Mouse (Mus musculus) embryonic facial prominence, embryonic 11.5 days (tissue): ENCODE results near the gene Mcm7. TPM values are rescaled to one million over a fixed set of nuclear protein-coding genes. Genes with fewer than 3 reads are reported as not detected.

Source experiments
- ATAC-seq: fragments of 200-750 bp; cut with Nextera tagmentation; replicated peaks from 2 replicates; pipeline ENCODE4 v1.8.0; 2017; ENCODE audit warnings: low read depth; ENCODE audit not compliant: insufficient number of reproducible peaks, low FRiP score, low TSS enrichment
- DNase-seq: peaks from one replicate; pipeline ENCODE4 v3.0.0-alpha.2; 2015; ENCODE audit warnings: low spot score
- H3K27ac ChIP-seq: fragments of 300-500 bp; sonication (generic); replicated peaks from 2 replicates; pipeline ENCODE4 v1.5.1; 2014; ENCODE audit warnings: mild to moderate bottlenecking, low read depth, low read length, control low read depth
- H3K27me3 ChIP-seq: fragments of 300-500 bp; sonication (generic); 2 replicates; pipeline ENCODE4 v1.6.1; 2014; ENCODE audit warnings: mild to moderate bottlenecking, low read length, moderate library complexity, mixed read lengths; ENCODE audit not compliant: control insufficient read depth, insufficient read depth
- H3K36me3 ChIP-seq: fragments of 300-500 bp; sonication (generic); replicated peaks from 2 replicates; pipeline ENCODE4 v1.6.1; 2014; ENCODE audit warnings: low read depth, mild to moderate bottlenecking, low read length, moderate library complexity, mixed read lengths; ENCODE audit not compliant: control insufficient read depth, insufficient read depth
- H3K4me1 ChIP-seq: fragments of 300-500 bp; sonication (generic); 2 replicates; pipeline ENCODE4 v1.6.1; 2014; ENCODE audit warnings: low read length, mixed read lengths; ENCODE audit not compliant: control insufficient read depth, insufficient read depth
- H3K4me2 ChIP-seq: fragments of 300-500 bp; sonication (generic); 2 replicates; pipeline ENCODE4 v1.6.1; 2014; ENCODE audit warnings: low read depth, mild to moderate bottlenecking, control low read depth, low read length, moderate library complexity
- H3K4me3 ChIP-seq: fragments of 300-500 bp; sonication (generic); 2 replicates; pipeline ENCODE4 v1.5.1; 2014; ENCODE audit warnings: low read depth, low read length, control low read depth
- H3K9ac ChIP-seq: fragments of 300-500 bp; sonication (generic); replicated peaks from 2 replicates; pipeline ENCODE4 v1.6.1; 2014; ENCODE audit warnings: mild to moderate bottlenecking, control low read depth, low read length
- H3K9me3 ChIP-seq: fragments of 300-500 bp; sonication (generic); replicated peaks from 2 replicates; pipeline ENCODE4 v1.6.1; 2016; ENCODE audit warnings: mild to moderate bottlenecking, low read length, inconsistent platforms, mixed read lengths; ENCODE audit not compliant: control insufficient read depth
- WGBS: fragments of 180-500 bp; shearing (Covaris S2); extraction: QIAGEN DNeasy Blood & Tissue Kit; methylation state at CpG from one replicate; pipeline ENCODE4 v1.1.7; 2014; 5-methylcytosine and 5-hydroxymethylcytosine counted together
- polyA plus RNA-seq: library from polyadenylated mRNA; unstranded; fragments of >200 nt; fragmentation: Nextera tagmentation; extraction: Ambion mirVana; gene quantifications from 2 replicates; pipeline ENCODE4 v1.2.1, GENCODE M21; 2014

The Mcm7 gene
- polyA plus RNA-seq, 1 experiment from 2014 or later: 307 TPM

DNA sequence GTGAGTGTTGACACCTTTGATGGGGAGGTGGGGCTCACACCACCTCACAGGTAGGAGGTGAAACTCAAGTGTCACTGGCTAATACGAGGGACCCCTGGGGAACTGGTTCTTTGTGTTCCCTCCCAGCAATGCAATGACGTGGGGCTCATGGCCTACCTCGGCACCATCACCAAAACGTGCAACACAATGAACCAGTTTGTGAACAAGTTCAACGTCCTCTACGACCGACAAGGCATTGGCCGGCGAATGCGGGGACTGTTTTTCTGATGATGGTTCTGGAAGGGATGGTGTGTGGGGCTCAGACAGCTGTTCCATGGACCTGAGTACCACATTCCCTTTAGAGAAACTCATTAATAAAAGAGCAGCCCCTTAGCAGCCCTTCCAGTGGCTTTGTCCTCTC, 8.6 kb downstream of the Mcm7 start:
- H3K36me3 ChIP-seq: peaks cover 27% of the 10 kb centered on the region

DNA sequence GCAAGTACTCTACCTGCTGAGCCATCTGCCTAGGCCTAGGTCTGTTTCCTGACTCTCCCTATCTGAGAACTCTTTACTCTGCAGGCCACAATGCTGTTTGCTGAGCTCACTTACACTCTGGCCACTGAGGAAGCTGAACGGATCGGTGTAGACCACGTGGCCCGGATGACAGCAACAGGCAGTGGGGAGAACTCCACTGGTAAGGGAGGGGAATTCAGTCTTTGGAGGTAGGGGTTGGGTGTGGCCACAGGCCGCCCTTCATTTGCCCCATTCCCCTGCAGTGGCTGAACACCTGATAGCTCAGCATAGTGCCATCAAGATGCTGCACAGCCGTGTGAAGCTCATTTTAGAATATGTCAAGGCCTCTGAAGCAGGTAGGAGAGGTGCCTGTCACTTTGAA, 9.2 kb downstream of the Mcm7 start:
- H3K27ac ChIP-seq: no peak overlapping the region
- H3K9ac ChIP-seq: no peak overlapping the region
- H3K4me1 ChIP-seq: no peaks in the 10 kb centered on the region
- WGBS: 75% methylated on average over 6 of the region's 6 CpGs
- no peak overlapping the region for H3K4me3 ChIP-seq
- H3K9me3 ChIP-seq: no peaks in the 10 kb centered on the region
- H3K27me3 ChIP-seq: no peaks in the 10 kb centered on the region
- no peak overlapping the region for H3K4me2 ChIP-seq
- DNase-seq: no peak
- no peak for ATAC-seq
- H3K36me3 ChIP-seq: peaks cover 23% of the 10 kb centered on the region

More for the DNA sequence above, 8.6 kb downstream of the Mcm7 start:
- ATAC-seq (no peak), DNase-seq (no peak)
- 69% methylated on average over 10 of the region's 10 CpGs for WGBS
- no peaks in the 10 kb centered on the region for H3K4me1 ChIP-seq
- no peaks in the 10 kb centered on the region for H3K27me3 ChIP-seq
- no peak overlapping the region for H3K4me3 ChIP-seq
- H3K4me2 ChIP-seq: no peak overlapping the region
- no peaks in the 10 kb centered on the region for H3K9me3 ChIP-seq
- no peak overlapping the region for H3K27ac ChIP-seq
- no peak overlapping the region for H3K9ac ChIP-seq

DNA sequence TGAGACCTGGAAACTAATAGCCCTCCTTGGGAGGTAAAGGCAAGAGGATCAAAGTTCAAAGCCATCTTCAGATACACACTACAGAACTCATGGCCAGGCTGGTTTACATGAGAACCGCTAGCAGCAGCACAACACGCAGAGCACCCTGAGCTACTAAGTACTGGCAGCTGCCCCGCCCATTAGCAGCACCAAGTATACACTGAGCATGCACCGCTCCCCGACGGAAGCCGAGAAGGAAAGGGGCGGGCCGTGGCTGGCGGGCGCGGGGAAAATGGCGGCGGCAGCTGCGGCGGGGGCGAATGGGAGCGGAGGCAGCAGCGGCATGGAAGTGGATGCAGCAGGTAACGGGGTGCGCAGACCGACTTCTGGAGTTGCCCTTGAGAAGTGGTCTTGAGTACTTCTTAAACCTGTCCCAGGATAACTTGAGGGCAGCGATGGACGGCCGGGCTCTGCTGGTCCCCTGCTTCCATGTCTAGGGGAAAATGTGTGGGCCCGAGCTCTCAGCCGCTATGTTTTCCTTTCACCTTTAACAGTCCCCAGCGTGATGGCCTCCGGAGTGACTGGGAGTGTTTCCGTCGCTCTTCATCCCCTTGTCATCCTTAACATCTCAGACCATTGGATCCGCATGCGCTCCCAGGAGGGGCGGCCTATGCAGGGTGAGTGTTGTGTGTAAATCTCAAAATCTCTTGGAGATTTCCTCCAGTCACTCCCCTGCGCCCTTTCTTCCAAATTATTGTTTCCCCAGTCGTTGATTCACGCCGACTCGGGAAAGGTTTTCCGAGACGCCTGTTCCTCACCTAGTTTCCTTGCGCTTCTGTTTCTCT, 11.2 kb downstream of the Mcm7 start, which contains the start of gene Cops6:
TSS of gene Cops6 (plus strand) at position 230 of the 824 bp plus-strand sequence.
- Histone ChIP-seq H3K9me3 (no peaks in the 10 kb centered on the region), H3K36me3 (peaks cover 12% of the 10 kb centered on the region), H3K27ac (peak within 1 kb of the TSS; percentile 22; the same call in 1 of the 2 replicates), H3K4me2 (peak within 1 kb of the TSS; percentile 47), H3K27me3 (no peaks in the 10 kb centered on the region), H3K4me1 (no peaks in the 10 kb centered on the region), H3K9ac (peak within 1 kb of the TSS; percentile 84), H3K4me3 (peak within 1 kb of the TSS; percentile 71)
- WGBS: 1% methylated on average over 42 of the region's 42 CpGs
- ATAC-seq (peak; percentile 96), DNase-seq (peak; percentile 96)

DNA sequence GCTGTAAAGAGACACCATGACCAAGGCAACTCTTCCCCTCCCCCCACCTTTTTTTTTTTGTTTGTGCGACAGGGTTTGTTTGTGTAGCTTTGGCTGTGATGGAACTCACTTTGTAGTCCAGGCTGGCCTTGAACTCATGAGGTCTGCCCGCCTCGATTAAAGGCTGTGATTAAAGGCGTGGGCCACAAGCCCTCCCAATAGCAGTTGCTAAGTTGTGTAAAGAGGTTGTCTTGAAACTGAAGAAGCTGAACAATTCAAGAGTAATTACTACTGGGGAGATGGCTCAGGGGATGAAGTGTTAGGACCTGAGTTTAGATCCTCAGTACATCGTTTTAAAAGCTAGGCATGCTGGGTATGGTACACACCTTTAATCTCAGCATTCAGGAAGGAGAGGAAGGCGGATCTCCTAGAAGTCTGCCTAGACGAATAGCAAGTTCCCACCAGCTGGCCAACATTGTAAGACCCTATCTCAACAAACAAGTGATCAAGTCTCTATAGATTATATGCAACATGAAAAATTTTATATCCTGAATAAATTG, 11.9 kb downstream of the Mcm7 start:
- DNase-seq (no peak), ATAC-seq (no peak)
- H3K4me2 ChIP-seq: peak overlapping the region; percentile 47
- peak overlapping the region; percentile 84 for H3K9ac ChIP-seq
- no peaks in the 10 kb centered on the region for H3K4me1 ChIP-seq
- 67% methylated on average over 7 of the region's 7 CpGs for WGBS
- no peaks in the 10 kb centered on the region for H3K9me3 ChIP-seq
- H3K36me3 ChIP-seq: peaks cover 8% of the 10 kb centered on the region
- no peaks in the 10 kb centered on the region for H3K27me3 ChIP-seq
- H3K27ac ChIP-seq: no peak overlapping the region
- H3K4me3 ChIP-seq: peak overlapping the region; percentile 71

DNA sequence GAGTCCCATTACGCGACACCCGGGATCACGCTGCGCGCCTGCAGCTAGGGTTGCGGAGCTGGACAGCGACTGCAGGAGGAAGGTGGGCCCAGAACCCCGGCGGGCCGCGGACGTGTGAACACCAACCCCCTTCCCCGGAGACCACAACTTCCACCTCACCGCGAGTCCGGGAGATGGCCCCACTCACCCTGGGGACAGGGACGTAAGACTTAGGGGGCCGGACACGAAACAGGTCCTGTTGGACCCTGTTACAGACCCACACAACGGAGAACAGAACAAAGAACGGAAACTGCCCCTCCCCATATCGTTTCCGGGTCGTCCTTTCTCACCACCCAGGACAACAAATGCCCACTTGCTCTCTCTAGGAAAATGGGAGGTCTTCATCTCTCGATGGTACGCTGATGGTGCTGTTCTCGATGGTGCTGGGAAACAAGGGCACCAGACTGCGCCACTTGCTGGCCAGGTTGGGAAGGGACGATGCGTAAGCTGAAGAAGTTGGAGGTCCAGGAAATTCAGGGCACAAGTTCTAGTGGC, 16.7 kb downstream of the Mcm7 start, which contains the start of gene Zfp113:
TSS of gene Zfp113 (minus strand) at position 302 of the 534 bp plus-strand sequence.
- H3K9ac ChIP-seq: peak within 1 kb of the TSS; percentile 93
- peak within 1 kb of the TSS; percentile 89 for H3K27ac ChIP-seq
- 0% methylated on average over 31 of the region's 31 CpGs for WGBS
- no peaks in the 10 kb centered on the region for H3K27me3 ChIP-seq
- DNase-seq (peak; percentile 97), ATAC-seq (peak; percentile 94)
- peaks cover 8% of the 10 kb centered on the region for H3K36me3 ChIP-seq
- peak within 1 kb of the TSS; percentile 79 for H3K4me3 ChIP-seq
- no peaks in the 10 kb centered on the region for H3K4me1 ChIP-seq
- H3K9me3 ChIP-seq: no peaks in the 10 kb centered on the region
- H3K4me2 ChIP-seq: peak within 1 kb of the TSS; percentile 45

DNA sequence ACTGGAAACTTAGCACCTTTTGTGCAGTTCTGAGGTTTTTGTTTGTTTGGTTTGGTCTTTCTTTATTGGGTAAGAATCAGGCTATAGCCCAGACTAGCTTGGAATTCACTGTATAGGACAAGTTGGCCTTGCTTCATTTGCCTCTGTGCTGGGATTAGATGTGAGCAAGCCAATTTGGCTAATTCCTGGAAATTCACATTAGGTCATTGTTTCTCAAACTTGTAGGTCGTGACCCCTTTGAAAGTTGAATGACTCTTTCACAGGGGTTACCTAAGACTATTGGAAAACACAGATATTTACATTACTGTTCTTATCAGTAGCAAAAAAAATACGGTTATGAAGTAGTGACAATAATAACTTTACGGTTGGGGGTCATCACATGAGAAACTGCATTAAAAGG, 17.8 kb downstream of the Mcm7 start:
- Histone ChIP-seq H3K4me3 (peak overlapping the region; percentile 79), H3K9me3 (no peaks in the 10 kb centered on the region), H3K36me3 (peaks cover 9% of the 10 kb centered on the region), H3K9ac (no peak overlapping the region; the same call in 1 of the 2 replicates), H3K27me3 (no peaks in the 10 kb centered on the region), H3K4me2 (peak overlapping the region; percentile 45), H3K27ac (no peak overlapping the region), H3K4me1 (no peaks in the 10 kb centered on the region)
- ATAC-seq (no peak), DNase-seq (no peak)
- WGBS: 84% methylated on average over 3 of the region's 3 CpGs

DNA sequence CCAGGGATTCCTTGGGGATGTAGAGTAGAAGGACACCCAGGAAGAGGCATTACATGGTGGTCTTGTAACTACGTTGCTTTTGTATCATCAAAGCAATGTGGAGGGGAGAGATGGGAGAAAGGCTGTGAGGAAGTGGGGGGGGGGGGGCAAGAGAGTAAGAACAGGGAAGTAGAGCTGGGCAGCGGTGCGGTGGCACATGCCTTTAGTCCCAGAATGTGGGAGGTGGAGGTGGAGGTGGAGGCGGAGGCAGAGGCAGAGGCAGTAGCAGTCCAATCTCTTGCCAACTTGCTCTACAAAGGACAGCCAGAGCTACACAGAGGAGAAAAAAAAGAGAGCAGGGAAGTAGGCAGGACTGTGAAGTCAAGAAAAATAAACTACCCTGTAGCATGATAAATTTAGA, 33.6 kb downstream of the Mcm7 start:
- Histone ChIP-seq H3K27ac (no peak overlapping the region), H3K4me3 (no peak overlapping the region), H3K27me3 (no peaks in the 10 kb centered on the region), H3K36me3 (peaks cover 9% of the 10 kb centered on the region), H3K4me1 (no peaks in the 10 kb centered on the region), H3K9ac (no peak overlapping the region), H3K4me2 (no peak overlapping the region), H3K9me3 (no peaks in the 10 kb centered on the region)
- ATAC-seq (no peak), DNase-seq (no peak)
- 79% methylated on average over 4 of the region's 4 CpGs for WGBS
